Comparison of ENCODE assay signal across 8 mouse cellular contexts in genomic region chr4:139130701-139131549, GRCm38 (mm10). TPM values are rescaled to one million over a fixed set of nuclear protein-coding genes. Genes with fewer than 3 reads are reported as not detected.
A peak's percentile ranks its signal among the peaks of the same experiment; 100 is the strongest.
DNase-seq lines count a peak whose midpoint lies in the region; ATAC-seq lines count a peak whose summit lies in the region.

Gene Minos1 (minus strand): TSS chr4:139131113.

- peak within 1 kb of the TSS; percentile 89 for H3K27ac ChIP-seq in lung, embryonic 16.5 days (ENCODE audit: low read length)

- DNase-seq in MEL-GATA-1-ER (ENCODE audit: extremely low read depth, low read depth) = peak; percentile 92
- peak; percentile 97 for DNase-seq in cerebellum, adult 8-10 months
- peak; percentile 97 for DNase-seq in forelimb bud, embryonic 11.5 days (ENCODE audit: low read depth, low spot score)
- peak; percentile 96 for DNase-seq in layer of hippocampus, adult 9-10 months (ENCODE audit: low spot score)
- DNase-seq in ovary, postnatal 10 days (ENCODE audit: low spot score) = peak; percentile 96
- DNase-seq in thymus, postnatal 10 days (ENCODE audit: low spot score in 2 of 2) = peak; percentile 93 to 97

- peak; percentile 97 for ATAC-seq in hematopoietic stem cell, adult 5-6 weeks (replicated peaks in 1 of 2; ENCODE audit: insufficient read depth in 1 of 2, low FRiP score in 2 of 2, low TSS enrichment in 1 of 2, low read depth in 1 of 2, poor library complexity in 2 of 2, severe bottlenecking in 2 of 2)
- peak; percentile 98 for ATAC-seq in lung, embryonic 16.5 days (ENCODE audit: low read depth)

- H3K4me3 ChIP-seq in lung, embryonic 16.5 days (ENCODE audit: low read length) = peak within 1 kb of the TSS; percentile 97

- under 1% methylated on average over 62 of the region's 63 CpGs for WGBS in lung, embryonic 16.5 days

- peaks cover 5% of the 10 kb centered on the region; the same call in 1 of the 2 replicates for H3K36me3 ChIP-seq in lung, embryonic 16.5 days (ENCODE audit: control insufficient read depth, insufficient read depth, low read length)

- peak within 1 kb of the TSS; percentile 88 for H3K4me2 ChIP-seq in lung, embryonic 16.5 days (ENCODE audit: low read depth, low read length)

- H3K9me3 ChIP-seq in lung, embryonic 16.5 days (ENCODE audit: control insufficient read depth, low read length) = 0 out of 2 replicates have a peak, but pooled peaks cover 6% of the 10 kb centered on the region

- peaks cover 12% of the 10 kb centered on the region for H3K4me1 ChIP-seq in lung, embryonic 16.5 days (replicated peaks; ENCODE audit: control insufficient read depth, insufficient read depth, low read length)

- peak within 1 kb of the TSS; percentile 98 for H3K9ac ChIP-seq in lung, embryonic 16.5 days (ENCODE audit: low read length)

- H3K27me3 ChIP-seq in lung, embryonic 16.5 days (ENCODE audit: control insufficient read depth, insufficient read depth, low read depth, low read length) = no peaks in the 10 kb centered on the region

RNA-seq across cellular contexts. Expression of gene Minos1, which starts in this region (rescaled TPM):
- total RNA-seq in hematopoietic stem cell, adult 5-6 weeks (2017) = 93.3 and 143 TPM in 2 replicates
- 548 and 571 TPM in 2 replicates for polyA plus RNA-seq in lung, embryonic 16.5 days (2015; fragmentation: Nextera tagmentation; extraction: Ambion mirVana)

Comparison
In these comparisons a context has a peak if more than half of its experiments do, and no peak if none do; other contexts are left out.
1. Peak in every context shown above with its lines: DNase-seq, ATAC-seq, H3K4me3 ChIP-seq and H3K27ac ChIP-seq.